Mouse (Mus musculus): Measurements from ENCODE around the gene Il34.

Gene Il34

GRCm38 (mm10) chr8:110708429-110708828 lies 97.3 kb downstream of the Il34 start:
- no peak for DNase-seq (ENCODE audit: low read depth)

GRCm38 (mm10) chr8:110706288-110706870 lies 99.3 kb downstream of the Il34 start:
- no peak for DNase-seq (ENCODE audit: low read depth)

- DNase-seq (ENCODE audit: low read depth), result no peak
Measured at GRCm38 (mm10) chr8:110705391-110706287, 100.1 kb downstream of the Il34 start.

- no peak for DNase-seq (ENCODE audit: low read depth)
Measured at GRCm38 (mm10) chr8:110704103-110704502, 101.6 kb downstream of the Il34 start.

- DNase-seq (ENCODE audit: low read depth), result no peak
Measured at GRCm38 (mm10) chr8:110703460-110704061, 102.2 kb downstream of the Il34 start.

DNA sequence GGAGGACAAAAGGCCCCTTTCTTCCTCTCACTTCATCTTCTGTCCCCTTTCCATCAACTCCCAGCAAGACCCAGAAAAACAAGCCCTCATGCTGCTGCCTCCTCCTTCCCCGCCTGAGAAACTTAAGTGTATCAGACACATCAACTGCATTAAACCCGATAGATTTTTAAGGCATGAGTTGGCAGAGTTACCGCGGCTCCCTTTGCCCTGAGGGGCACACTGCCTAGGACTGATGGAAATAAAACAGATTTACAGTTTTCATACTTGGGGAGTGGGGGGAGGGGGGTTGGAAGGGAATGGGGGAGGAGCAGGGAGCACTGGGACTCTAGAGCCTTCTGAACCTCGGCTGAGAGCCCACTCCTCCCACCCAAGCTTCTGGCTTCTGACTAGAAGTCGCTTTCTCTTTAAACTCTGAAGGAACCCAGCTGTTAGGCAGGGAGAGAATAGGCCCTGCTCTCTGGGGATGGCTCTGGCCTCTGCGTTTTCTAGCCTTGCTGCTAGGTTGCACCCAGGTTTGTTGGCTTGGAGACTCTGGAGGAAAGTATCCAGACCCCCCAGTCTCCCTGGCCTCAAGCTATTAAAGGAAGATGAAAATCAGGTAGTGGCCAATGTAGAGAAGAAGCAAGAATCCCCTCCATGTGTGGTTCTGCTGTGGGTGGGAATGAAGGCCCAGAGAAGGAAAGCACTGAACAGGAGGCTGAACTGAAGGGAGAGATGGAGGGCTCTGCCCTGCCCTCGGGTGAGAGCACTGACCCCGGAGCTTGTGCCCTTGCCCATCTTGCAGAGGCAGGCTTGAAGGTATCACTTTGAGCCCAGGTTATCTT lies 102.9 kb downstream of the Il34 start:
- DNase-seq (ENCODE audit: low read depth), result no peak

GRCm38 (mm10) chr8:110700561-110700960 lies 105.2 kb downstream of the Il34 start:
- no peak for DNase-seq (ENCODE audit: low read depth)

GRCm38 (mm10) chr8:110699501-110699900 lies 106.2 kb downstream of the Il34 start:
- no peak for DNase-seq (ENCODE audit: low read depth)

- DNase-seq (ENCODE audit: low read depth), result no peak
Measured at GRCm38 (mm10) chr8:110698098-110698497, 107.6 kb downstream of the Il34 start.

- DNase-seq (ENCODE audit: low read depth), result no peak
Measured at GRCm38 (mm10) chr8:110697571-110697970, 108.2 kb downstream of the Il34 start.

- no peak for DNase-seq (ENCODE audit: low read depth)
Measured at GRCm38 (mm10) chr8:110696051-110696450, 109.7 kb downstream of the Il34 start.

GRCm38 (mm10) chr8:110695431-110695830 lies 110.3 kb downstream of the Il34 start:
- DNase-seq (ENCODE audit: low read depth), result no peak

- no peak for DNase-seq (ENCODE audit: low read depth)
Measured at GRCm38 (mm10) chr8:110694826-110695225, 110.9 kb downstream of the Il34 start.

DNA sequence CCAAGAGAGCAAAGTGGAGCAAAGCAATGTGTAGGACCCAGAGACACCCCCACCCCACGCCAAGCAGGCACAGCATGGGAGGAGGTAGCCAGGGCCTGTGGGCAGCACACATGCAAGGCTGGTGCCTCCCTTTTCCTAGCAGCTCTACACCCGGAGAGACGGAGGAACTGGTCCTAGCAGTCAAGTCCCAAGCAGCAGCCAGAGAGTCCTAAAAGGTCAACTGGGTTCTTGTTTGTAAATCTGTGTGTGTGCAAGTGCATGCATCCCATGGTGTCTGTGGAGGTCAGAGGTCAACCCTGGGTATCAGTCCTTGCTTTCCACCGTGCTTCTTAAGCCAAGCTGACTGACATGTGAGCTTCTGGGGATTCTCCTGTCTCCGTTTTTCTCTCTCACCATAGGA lies 111.5 kb downstream of the Il34 start:
- no peak for DNase-seq (ENCODE audit: low read depth)
